Mouse (Mus musculus) erythroblast, embryonic 14.5 days (primary cell): ENCODE data around the gene Bnipl. TPM values are rescaled to one million over a fixed set of nuclear protein-coding genes. Genes with fewer than 3 reads are reported as not detected.
"Not testable (repeated sequence)": the region's sequence is repeated elsewhere in the genome, so short reads cannot be mapped to it uniquely, and the experiment has no call there.

Experiments used
- H3K27me3 ChIP-seq: 2 replicates; pipeline ENCODE4 v1.6.1; 2012; ENCODE audit warnings: inconsistent platforms; ENCODE audit not compliant: control insufficient read depth
- H3K36me3 ChIP-seq: 2 replicates; pipeline ENCODE4 v1.6.1; 2012; ENCODE audit warnings: mild to moderate bottlenecking, inconsistent platforms; ENCODE audit not compliant: control insufficient read depth
- H3K4me1 ChIP-seq: 2 replicates; pipeline ENCODE4 v1.6.1; 2012; ENCODE audit warnings: inconsistent platforms; ENCODE audit not compliant: control insufficient read depth
- H3K4me3 ChIP-seq: replicated peaks from 2 replicates; pipeline ENCODE3; 2012; ENCODE audit warnings: moderate library complexity, mild to moderate bottlenecking, inconsistent platforms
- H3K9me3 ChIP-seq: 2 replicates; pipeline ENCODE4 v1.6.1; 2012; ENCODE audit warnings: low read length, inconsistent platforms, mixed read lengths; ENCODE audit not compliant: control insufficient read depth
- GATA1 ChIP-seq: IDR thresholded peaks from 2 replicates; pipeline ENCODE4 v1.6.1; 2012; ENCODE audit warnings: low read length, inconsistent platforms, mixed read lengths
- TAL1 ChIP-seq: IDR thresholded peaks from 3 replicates; pipeline ENCODE4 v1.6.1; 2012; ENCODE audit warnings: low read length, inconsistent platforms, mixed read lengths
- polyA plus RNA-seq: library from polyadenylated mRNA; stranded (reverse); fragments of >175 nt; gene quantifications from 2 replicates; pipeline ENCODE4 v1.2.3, GENCODE M21; 2012

Gene Bnipl
- polyA plus RNA-seq, 1 experiment, result not detected

- TF ChIP-seq TAL1, result no peak
- no peak for TF ChIP-seq GATA1
- Histone ChIP-seq H3K9me3 (no peaks in the 10 kb centered on the region), H3K27me3 (no peaks in the 10 kb centered on the region), H3K4me1 (peaks cover 59% of the 10 kb centered on the region), H3K4me3 (peak within 1 kb of the TSS; percentile 82), H3K36me3 (peaks cover 37% of the 10 kb centered on the region)
Observed at GRCm38 (mm10) chr3:95228148-95228893, 22.7 kb downstream of the Bnipl start, which contains the start of gene Cdc42se1. Gene Cdc42se1 (plus strand): TSS chr3:95228732.

- H3K9me3 ChIP-seq, result no peaks in the 10 kb centered on the region
- H3K36me3 ChIP-seq, result peaks cover 31% of the 10 kb centered on the region
- no peak overlapping the region for H3K4me3 ChIP-seq
- TF ChIP-seq GATA1 (no peak), TAL1 (no peak)
- H3K27me3 ChIP-seq, result no peaks in the 10 kb centered on the region
- H3K4me1 ChIP-seq, result peaks cover 52% of the 10 kb centered on the region
Observed at GRCm38 (mm10) chr3:95227214-95227613, 23.8 kb downstream of the Bnipl start.

DNA sequence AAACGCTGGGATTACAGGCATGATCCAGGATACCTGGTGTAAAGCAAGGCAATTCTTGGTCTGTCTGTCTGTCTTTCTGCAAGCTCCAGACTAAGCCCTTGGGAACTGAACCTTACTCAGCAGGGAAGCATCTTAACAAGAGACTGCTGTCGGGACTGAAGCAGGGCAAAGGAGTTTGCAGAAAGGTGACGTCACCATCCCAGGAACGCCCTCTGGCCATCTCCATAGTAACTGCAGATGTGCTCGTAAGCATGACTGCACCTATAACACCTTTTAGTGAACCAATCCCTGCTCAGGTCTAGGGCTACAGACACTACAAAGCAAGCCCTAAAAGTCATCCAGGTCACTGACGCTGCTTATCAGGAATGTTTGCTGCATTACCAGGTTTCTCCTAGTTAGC lies 26.7 kb downstream of the Bnipl start:
- H3K4me1 ChIP-seq, result peaks cover 25% of the 10 kb centered on the region

GRCm38 (mm10) chr3:95223041-95223440 lies 28.0 kb downstream of the Bnipl start:
- Histone ChIP-seq H3K9me3 (no peaks in the 10 kb centered on the region), H3K4me3 (no peak overlapping the region), H3K4me1 (peaks cover 26% of the 10 kb centered on the region), H3K27me3 (no peaks in the 10 kb centered on the region), H3K36me3 (peaks cover 24% of the 10 kb centered on the region)
- TF ChIP-seq GATA1 (no peak), TAL1 (no peak)

More for the DNA sequence above, 26.7 kb downstream of the Bnipl start:
- H3K4me3 ChIP-seq, result no peak overlapping the region
- no peaks in the 10 kb centered on the region for H3K27me3 ChIP-seq
- no peaks in the 10 kb centered on the region for H3K9me3 ChIP-seq
- peaks cover 24% of the 10 kb centered on the region for H3K36me3 ChIP-seq
- TF ChIP-seq GATA1, result no peak
- no peak for TF ChIP-seq TAL1

GRCm38 (mm10) chr3:95218466-95219137 lies 32.4 kb downstream of the Bnipl start:
- Histone ChIP-seq H3K36me3 (peaks cover 47% of the 10 kb centered on the region), H3K27me3 (no peaks in the 10 kb centered on the region), H3K4me3 (peak overlapping the region; percentile 68), H3K4me1 (peaks cover 42% of the 10 kb centered on the region), H3K9me3 (no peaks in the 10 kb centered on the region)
- no peak for TF ChIP-seq TAL1
- no peak for TF ChIP-seq GATA1

DNA sequence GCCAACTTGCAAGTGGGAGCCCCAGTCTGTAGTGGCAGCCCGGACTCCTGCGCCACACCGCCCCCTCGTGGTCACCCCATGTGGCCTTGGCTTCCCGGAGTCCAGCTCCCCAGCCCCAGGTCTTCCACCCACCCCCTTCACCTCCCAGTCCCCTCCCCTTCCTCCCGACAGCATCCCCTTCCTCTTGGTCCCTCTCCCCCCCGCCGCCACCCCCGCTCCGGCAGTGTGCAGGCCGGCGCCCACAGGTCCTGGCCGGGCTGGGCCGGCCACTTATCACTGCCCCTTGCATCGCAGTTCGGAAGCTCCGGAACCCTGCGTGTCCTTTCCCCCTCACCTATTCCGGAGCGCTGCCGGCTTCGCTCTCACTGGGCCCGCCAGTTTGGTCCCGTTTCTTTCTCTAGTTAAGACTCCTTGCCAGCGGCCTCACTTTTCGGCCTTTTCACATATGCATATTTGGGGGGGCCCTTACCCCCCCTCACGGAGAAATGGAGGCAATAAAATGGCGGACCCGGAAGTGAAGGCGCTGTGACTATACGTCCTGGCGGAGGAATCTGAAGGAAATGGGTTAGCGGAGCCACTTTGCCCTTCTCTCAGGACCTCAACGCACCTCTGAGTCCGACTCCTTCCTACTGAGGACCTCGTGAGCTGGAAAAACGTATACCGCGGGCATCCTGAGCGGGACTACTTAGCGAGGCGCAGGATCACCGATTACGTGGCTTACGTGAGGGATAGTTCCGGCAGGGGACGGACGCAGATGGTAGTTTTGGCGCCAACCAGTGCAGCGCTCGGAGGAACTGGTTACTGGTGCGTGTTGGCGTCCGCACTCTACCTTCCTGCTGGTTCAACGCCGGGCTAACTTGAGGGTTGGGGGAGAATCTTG lies 33.5 kb downstream of the Bnipl start, which contains the start of gene Gabpb2:
Gene Gabpb2, minus strand, starts transcription at position 662 of the 880 bp plus-strand sequence.
- no peaks in the 10 kb centered on the region for H3K27me3 ChIP-seq
- peaks cover 49% of the 10 kb centered on the region for H3K36me3 ChIP-seq
- TF ChIP-seq TAL1 (no peak), GATA1 (no peak)
- peak within 1 kb of the TSS; percentile 68 for H3K4me3 ChIP-seq
- H3K4me1 ChIP-seq, result peaks cover 39% of the 10 kb centered on the region
- no peaks in the 10 kb centered on the region for H3K9me3 ChIP-seq

DNA sequence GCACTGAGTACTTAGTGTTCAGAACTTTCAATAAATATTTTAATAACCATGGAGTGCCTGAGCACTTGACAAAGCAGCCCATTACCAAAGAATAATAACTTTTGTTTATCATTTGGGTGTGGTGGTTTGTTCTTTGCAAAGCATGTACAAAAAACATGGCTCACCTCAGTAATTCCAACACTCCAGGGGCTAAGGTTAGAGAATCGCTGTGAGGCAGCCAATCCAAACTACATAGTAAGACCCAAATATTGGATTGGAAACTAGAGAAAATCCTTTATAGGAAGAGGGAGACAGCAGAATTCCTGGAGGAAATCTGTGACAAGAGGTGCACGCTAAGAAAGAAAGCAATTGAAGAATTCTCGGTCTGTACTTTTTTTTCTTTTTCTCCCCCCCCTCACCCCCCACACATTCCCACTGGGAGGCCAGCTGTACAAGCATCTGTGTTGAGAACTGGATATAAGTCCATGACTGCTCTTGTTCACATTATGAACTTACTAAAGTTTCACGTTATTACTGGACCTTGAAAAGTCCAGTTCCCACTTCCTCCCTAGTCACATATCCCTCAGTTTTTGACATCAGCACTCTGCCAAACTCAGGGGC lies 34.2 kb downstream of the Bnipl start:
- Histone ChIP-seq H3K4me3 (peak overlapping the region; percentile 68), H3K4me1 (peaks cover 39% of the 10 kb centered on the region), H3K27me3 (no peaks in the 10 kb centered on the region), H3K9me3 (no peaks in the 10 kb centered on the region), H3K36me3 (peaks cover 56% of the 10 kb centered on the region)
- TF ChIP-seq GATA1 (no peak), TAL1 (no peak)

DNA sequence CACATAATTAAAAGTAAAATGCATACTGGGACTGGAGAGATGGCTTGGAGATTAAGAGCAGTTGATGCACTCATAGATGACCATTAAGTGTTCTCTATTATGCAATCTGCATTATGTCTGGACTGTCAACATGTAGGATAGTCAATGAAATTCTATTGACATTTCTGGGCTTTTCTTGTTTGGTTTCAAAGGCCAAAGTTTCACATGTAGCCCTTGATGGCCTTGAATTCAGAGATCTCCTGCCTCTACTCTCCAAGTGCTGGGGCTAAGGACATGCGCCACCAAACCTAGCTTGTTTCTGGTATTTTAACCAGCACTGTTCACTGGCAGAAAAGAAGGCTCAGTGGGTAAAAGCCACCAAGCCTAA lies 37.4 kb downstream of the Bnipl start:
- Histone ChIP-seq H3K27me3 (no peaks in the 10 kb centered on the region), H3K4me3 (no peak overlapping the region), H3K4me1 (peaks cover 40% of the 10 kb centered on the region), H3K9me3 (no peaks in the 10 kb centered on the region), H3K36me3 (peaks cover 78% of the 10 kb centered on the region)
- TF ChIP-seq TAL1 (no peak), GATA1 (no peak)

DNA sequence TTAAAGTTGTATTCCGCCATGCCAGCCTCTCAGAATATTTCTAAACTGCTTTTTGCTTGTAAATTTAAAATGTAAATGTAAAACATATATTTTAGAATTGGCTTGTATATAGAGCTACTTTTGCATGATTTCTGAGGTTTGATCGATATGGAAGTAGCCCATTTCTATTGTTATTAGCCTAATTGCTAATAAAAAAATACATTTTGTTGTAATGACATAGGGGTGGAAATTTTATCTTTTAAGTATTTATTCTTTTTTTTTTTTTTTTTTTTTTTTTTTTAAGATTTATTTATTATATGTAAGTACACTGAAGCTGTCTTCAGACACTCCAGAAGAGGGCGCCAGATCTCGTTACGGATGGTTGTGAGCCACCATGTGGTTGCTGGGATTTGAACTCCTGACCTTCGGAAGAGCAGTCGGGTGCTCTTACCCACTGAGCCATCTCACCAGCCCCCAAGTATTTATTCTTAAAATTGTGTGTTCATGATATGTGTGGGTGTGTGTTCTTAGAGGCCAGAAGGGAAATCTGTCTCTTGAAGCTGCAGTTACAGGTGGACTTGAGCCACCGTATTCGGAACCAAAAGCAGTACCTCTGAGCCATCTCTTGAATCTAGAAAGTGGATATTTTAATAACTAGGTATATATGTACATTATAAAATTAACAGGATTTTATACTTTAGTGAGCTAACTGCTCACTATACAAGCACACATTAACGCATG lies 37.9 kb downstream of the Bnipl start:
- not testable (repeated sequence) for H3K4me3 ChIP-seq, H3K9me3 ChIP-seq, H3K27me3 ChIP-seq
- H3K36me3 ChIP-seq, result peaks cover 84% of the 10 kb centered on the region
- peaks cover 35% of the 10 kb centered on the region for H3K4me1 ChIP-seq
